Mouse (Mus musculus) frontal cortex, postnatal 36 days (tissue): ENCODE measurements around the gene Tbc1d17.
"Not testable (repeated sequence)": the region's sequence is repeated elsewhere in the genome, so short reads cannot be mapped to it uniquely, and the experiment has no call there.

Experiments used
- DNase-seq, 2 experiments: peaks; one replicate each; pipeline ENCODE4 v3.0.0; 2022; ENCODE audit warnings: low spot score in 2 of 2

The Tbc1d17 gene

DNA sequence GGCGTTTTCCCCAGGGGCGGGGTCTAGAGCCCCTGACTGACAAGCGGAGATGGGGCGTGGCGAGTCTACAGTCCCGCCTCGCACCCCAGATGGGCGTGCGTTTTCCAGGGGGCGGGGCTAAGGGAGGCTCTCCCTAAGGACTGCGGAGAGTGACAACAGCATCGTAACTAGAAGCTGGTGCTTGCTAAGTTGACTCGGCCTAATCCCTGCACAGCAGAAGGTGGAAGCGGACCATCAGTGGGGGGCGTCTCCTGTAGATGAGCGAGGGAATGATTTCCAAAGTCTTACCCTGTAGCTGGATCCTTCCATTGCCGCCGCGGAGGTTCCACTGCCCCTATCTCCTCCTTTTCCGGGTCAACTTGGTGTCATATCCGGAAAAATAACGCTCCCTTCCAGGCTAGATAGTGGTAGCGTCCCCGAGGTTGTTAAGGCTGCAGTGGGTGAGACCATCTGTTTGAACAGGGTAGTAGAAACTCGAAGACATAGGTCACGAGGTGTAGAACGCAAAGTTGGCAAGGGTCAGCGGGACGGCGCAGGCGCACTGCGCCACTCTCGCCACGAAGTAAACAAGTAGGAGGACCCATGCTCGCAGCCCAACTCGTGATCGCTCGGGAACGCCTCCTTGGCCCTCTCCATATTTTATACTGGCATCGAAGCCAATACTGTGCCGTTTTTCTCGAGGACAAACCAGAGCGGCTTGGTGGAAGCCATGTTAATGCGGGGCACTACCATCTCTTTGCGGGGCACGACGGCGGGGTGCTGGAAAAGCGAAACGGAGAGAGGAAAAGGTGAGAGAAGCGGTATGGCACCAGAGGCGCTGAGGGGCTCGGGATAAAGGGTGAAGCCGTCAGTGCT is at the start of gene Tbc1d17, which contains the start of gene Akt1s1:
Gene Tbc1d17 (minus strand): TSS at position 519 of the 855 bp plus-strand sequence.
Gene Akt1s1 (plus strand): TSS at position 431 of the 855 bp plus-strand sequence.
- peak; percentile 100 for DNase-seq

DNA sequence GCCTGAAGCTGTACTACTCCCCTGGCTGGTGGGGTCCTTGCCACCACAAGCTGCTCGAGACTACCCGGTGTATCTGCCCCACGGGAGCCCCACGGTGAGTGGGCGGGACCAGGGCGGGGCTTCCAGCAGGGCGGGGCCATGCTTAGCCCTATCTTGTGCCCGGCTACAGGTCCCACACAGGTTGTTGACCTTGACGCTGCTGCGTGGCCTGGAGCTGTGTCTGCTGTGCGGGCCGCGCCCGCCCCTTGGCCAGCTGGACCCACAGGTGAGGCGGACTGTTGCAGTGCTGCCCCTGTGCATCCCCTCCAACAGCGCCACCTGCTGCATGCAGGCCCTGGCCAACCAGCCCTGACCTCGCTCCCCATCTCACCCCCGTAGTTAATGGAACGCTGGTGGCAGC is 49.7 kb upstream of the Tbc1d17 start:
- DNase-seq = no peak

DNA sequence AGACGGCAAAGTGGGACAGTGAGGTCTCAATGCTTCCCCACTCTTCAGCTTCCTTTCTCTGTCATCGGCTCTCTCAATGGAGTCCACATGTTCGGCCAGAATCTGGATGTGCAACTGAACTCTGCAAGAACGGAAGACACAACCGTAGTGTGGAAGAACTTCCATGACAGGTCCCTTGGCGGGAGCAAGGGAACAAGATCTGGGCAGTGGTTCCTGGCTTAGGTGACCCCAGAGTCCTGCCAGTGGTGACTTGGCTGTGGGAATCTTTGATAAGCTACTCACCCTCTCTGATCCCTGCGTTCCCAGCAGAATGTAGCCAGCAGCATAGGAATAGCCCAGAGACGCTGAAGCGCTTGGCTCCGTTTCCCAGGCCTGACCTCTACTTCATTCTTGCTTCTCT is 47.6 kb upstream of the Tbc1d17 start:
- no peak for DNase-seq

DNA sequence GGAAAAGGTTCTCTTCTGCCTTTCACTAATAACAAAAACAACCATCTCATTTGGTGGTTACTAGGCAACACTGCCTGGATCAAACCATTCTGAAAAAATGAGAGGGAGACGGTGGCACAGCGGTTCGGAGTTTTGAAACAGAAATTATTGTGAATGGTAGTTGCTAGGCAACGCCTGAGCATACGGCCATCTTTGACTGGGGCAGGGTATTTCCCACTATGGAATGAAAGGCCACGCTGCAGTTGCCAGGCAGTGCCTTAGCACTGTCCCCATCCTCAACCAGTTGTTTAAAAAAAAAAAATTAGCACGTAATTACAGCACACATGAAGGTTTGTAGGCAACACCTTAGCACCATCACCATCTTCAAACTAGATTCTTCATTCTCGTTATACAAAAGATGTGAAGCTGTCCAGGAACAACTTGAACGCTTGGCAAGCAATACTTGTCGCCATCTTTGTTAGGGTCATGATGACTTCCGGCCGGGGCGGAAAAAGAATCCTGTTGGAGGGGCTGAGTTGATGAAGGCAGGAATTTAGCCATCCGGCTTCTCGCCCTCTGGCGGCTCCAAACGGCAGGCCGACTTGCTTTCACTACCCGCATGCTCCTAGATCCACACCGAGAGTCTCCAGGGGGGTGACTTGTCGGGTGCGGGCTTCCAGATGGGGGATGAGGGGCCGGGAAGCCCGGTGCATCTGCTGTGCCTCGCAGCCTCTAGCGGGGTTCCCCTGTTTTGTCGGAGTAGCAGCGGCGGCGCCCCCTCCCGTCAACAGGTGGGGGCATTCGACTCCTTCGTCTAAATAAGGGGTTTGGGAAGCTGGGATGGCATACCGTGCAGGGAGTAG is 46.9 kb upstream of the Tbc1d17 start, which contains the start of gene Fuz:
Gene Fuz (plus strand): TSS at position 487 of the 842 bp plus-strand sequence.
- DNase-seq = peak; percentile 89 to 94

DNA sequence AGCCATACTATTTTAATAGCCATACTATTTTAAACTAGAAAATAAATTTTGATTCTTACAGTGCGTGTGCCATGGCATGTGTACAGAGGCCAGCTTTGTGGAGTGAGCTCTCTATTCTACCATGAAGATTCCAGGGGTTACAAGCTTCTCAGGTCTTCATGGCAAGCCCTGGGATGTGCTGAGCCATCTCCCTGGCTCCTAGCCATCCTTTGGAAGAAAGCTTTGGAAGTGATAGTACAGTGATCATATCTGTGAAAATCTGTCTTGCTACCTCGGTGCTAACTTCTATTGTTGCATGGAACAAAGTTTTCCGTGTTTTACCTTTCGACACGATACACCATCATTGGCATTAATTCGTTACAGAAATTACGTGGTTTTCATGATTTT is 46.3 kb upstream of the Tbc1d17 start:
- DNase-seq = no peak

DNA sequence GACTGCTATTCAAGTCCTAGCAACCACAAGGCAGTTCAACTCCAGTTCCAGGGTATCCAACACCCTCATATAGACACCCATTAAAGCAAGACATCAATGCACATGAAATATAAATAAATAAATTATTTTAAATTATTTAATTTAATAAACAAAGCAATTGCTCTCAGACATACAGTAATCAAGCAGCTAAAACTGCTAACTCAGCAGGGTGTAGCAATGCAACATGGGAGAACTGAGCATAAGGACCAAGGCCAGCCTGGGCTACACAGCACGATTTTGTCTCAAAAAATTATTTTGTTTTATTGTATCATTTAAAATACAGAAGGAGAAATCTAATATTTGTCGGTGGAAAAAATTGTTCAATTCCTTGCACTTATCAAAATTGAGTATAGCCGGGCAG is 45.3 kb upstream of the Tbc1d17 start:
- no peak for DNase-seq

DNA sequence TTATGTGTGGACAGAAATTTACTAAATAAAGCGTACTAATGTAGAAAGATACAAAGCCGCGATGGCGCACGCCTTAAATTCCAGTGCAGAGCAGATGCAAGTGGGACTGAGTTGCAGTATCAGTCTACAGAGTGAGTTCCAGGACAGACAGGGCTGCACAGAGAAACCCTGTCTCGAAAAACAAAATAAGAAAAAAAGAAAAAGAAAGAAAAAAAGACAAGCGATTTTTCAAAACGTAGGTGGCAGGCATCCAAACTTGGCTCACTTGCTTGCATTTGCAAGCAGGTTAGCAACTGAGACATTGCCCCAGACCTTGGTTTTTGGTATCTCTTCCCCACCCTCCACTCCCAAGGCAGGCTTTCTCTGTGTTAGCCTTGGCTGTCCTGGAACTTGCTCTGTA is 44.3 kb upstream of the Tbc1d17 start:
- no peak for DNase-seq

DNA sequence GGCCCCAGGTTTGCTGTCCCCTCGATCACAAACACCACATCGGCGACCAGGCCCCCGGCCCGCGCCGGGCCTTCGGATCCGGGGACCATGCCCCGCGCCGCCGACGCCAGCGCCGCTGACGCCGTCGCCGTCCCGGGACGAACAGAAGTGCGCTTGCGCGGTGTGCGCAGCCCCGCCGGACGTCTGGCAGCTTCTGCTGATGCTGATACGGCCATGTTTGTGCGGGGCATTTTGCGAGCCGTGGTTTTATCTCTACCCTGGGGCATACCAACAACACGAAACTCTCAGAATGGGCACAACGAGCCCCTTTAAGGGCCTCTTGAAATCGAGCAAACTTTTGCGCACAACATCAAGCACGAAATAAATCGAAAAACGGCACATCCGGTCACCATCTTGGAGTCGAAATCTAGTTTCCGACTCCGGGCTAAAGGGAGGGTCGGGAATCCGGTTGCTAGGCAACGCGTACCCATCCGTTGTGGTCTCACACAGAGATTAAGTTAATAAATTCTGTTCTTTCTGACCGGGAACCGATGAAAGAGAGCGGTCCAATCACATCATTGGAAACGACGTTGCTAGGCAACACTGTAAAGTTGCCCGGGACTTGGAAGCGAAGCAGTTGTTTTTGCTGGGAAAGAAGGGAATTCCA is 43.5 kb upstream of the Tbc1d17 start, which contains the start of gene Med25:
Gene Med25 (minus strand): TSS at position 437 of the 646 bp plus-strand sequence.
- peak; percentile 93 to 98 for DNase-seq

DNA sequence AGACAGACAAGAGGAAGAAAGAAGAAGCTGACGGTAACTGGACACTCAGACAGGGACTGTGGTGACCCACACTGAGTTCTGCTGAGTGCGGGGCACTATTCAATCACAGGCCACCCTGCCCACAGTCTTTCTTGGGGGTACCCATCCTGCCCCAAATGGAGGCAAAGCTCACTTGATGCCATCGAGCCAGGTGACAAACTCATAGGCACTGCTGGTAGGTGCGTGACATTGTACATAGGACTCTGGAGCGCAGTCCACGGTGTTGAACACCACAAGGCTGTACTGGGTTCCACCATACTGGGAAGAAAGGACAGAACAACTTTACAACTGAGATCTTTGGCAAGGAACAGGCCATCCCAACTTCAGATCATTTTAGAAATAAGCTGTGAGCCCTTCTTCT is 42.7 kb upstream of the Tbc1d17 start:
- DNase-seq = no peak

DNA sequence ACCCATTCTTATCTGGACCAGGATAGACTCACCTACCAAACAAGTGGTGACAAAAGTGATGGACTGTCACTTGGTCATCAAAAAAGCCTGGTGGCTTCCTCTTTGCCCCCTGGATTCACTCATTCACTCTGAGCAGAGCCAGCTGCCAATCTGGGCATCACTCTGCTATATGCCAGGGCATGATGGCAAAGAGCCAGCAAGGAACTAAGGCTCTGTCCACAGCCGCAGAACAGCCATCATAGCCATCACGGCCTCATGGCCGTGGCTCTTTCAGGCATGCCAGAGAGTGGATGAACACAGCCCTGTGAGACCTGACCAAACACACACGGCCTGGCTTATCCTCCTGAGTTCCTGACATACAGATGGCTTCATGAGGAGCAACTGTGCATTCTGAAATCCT is 41.9 kb upstream of the Tbc1d17 start:
- DNase-seq = no peak

DNA sequence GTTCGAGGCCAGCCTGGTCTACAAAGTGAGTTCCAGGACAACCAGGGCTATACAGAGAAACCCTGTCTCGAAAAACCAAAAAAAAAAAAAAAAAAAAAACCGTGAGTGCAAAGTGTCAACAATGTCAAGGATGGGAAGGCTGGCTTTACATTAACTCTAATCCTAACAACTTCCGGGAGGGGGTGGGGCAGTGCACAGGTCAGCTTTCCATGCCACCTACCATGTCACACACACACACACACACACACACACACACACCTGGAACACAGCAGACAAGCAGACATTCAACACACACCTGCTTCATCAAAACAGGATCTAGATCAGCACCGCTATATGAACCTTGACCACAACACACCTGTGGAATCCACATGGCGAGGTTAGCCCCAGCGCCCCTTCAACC is 41.3 kb upstream of the Tbc1d17 start:
- DNase-seq = no peak

DNA sequence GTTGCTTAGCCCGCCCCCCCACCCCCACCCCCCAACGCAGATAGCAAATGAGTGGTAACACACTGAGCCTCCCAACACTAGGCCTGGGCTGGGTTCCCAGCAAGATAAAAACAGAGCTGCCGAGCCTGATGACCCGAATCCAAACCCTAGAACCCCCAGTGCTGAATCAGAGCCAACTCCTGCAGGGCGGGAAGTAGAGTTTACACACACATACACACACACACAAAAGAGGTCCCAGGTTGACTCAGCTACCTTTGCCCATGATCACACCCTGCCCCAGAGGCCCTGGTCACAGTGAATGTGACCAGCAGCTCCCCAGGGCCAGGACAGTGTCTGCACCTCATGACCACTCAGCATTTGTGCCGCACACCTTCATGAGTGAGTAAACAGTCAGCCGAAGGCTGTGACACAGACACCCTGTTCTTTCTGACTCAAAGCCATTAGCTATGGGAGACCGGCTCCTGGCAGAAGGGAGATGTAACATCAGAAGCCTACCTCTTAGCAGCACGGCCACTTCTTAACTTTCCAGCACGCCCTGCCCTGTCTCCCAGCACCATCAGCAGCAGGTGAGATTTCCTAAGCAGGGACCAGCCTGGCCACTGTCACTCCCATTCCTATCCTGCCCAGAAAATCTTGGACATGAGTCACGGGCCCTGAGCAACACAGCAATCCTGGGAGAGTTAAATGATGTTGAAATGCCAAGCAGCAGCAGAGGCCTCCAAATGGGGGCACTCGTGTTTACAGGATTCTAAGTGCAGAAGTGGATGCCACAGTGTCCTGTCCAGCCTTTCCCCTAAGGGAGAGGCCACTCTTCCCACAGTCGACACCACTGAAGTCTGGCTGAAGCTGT is 39.6 kb upstream of the Tbc1d17 start:
- DNase-seq = no peak

DNA sequence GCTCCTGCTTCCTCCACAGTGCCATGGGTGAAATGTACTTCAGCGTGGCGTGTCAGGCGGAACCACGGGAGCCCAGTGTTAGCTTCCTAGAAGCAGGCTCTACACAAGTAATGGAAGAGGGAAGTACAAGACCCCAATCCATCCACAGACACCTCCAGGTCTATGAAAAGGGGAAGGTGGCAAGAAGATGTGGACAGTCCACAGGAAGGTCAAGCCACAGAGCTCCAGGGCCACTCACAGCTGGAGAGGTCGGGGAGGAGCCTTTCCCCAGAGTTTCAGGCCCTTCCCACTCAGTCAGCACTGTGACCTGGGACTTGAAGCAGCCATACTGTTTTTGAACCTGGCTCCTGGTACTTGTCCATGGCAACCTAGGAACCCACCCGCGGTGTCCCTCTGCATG is 38.1 kb upstream of the Tbc1d17 start:
- no peak for DNase-seq

DNA sequence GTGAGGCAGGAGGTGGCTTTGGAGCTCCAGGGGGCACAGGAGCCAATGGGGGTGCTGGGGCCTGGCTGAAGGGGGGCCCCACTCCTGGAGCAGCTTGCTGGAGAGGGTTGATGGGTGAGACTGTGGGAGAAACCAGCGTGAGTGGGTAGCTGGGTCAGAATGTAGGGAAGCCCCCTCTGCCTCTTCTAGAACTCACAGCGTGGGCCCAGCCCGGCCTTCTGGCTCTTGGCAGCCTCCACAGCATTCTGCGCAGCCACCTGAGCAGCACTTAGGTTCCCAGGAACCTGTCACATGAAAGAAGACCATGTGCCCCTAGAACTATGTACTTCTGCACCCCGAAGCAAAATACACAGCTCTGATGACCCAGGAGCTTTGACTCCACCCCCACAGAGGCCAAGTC is 35.8 kb upstream of the Tbc1d17 start:
- no peak for DNase-seq

DNA sequence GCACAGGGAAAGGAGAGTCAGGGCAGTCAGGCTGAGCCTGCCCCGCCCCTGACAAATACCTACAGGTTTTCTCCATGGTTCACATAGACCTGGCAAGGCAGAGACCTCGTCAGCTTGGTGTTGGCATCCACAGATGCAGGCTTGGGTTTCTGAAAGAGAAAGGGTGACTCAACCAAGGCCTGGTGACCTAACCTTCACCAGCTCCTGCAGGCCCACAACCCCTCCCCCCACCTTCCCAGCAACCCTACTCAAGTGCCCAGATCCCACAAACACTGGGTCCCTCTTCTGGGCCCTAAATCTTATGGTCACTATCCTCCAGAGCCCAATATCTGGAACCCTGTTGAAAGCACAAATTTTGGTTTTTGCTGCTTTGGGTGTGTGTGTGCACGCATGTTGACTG is 34.2 kb upstream of the Tbc1d17 start:
- DNase-seq = no peak

DNA sequence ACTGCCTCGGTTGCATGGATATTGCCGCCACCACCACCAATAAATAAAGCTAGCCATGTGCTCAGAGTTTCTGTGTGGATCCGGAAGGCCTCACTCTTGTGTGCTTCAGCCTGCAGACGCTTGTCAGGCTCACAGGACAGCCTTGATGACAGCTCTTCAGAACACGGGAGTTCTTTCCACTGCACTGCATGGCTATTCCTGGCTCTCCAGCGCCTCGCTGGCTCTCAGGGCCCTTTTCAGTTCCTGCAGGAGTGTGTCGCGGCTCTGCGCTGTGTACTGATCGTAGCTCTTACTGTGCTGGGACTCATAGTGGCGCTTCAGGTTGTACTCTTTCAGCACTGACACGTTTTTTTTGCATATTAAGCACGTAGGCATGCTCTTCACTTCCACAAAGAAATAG is 29.0 kb upstream of the Tbc1d17 start:
- no peak for DNase-seq

DNA sequence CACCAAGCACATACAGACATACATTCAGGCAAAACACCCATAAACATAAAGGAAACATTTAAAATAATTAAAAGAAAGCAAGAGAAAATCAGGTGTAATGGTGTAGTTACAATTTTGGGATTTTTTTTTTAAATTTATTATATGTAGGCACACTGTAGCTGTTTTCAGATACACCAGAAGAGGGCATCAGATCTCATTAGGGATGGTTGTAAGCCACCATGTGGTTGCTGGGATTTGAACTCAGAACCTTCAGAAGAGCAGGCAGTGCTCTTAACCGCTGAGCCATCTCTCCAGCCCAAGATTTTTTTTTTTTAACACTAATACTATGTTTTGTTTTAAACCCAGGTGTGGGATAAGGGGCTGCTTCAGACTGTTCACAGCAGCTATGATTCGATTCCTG is 22.9 kb upstream of the Tbc1d17 start:
- not testable (repeated sequence) for DNase-seq

DNA sequence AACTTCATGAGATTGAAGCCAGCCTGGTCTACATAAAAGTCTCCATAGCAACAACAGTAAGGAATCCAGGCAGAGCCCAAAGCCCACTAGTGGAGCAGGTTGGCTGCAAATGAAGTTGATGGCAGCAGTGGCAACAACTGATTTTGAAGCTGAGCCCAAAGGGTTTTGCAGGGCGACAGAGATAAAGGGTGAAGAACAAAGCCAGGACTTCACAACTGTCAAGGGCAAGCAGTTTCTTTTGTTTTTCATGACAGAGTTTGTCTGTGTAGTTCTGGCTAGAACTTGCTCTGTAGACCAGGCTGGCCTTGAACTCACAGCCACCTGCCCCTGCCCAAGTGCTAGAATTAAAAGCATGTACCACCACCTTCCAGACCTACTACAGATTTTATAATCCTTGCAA is 22.3 kb upstream of the Tbc1d17 start:
- DNase-seq = no peak

DNA sequence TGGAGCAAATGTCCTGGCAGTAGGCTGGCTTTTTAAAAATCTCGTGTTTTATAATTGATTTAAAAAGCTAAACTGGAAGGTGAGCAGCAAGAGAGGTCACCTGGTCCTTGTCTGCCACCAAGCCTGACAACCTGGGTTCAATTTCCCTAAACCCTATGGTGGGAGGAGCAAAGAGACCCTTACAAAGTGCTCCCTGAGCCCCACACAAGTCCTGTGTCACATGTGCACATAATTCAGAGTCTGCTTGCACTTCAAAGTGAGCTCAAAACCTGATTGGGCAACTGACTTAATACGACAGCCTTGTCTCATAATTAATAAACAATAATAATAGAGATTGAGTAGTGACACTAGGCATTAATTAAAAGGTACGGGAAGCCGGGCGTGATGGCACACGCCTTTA is 21.7 kb upstream of the Tbc1d17 start:
- DNase-seq = no peak

DNA sequence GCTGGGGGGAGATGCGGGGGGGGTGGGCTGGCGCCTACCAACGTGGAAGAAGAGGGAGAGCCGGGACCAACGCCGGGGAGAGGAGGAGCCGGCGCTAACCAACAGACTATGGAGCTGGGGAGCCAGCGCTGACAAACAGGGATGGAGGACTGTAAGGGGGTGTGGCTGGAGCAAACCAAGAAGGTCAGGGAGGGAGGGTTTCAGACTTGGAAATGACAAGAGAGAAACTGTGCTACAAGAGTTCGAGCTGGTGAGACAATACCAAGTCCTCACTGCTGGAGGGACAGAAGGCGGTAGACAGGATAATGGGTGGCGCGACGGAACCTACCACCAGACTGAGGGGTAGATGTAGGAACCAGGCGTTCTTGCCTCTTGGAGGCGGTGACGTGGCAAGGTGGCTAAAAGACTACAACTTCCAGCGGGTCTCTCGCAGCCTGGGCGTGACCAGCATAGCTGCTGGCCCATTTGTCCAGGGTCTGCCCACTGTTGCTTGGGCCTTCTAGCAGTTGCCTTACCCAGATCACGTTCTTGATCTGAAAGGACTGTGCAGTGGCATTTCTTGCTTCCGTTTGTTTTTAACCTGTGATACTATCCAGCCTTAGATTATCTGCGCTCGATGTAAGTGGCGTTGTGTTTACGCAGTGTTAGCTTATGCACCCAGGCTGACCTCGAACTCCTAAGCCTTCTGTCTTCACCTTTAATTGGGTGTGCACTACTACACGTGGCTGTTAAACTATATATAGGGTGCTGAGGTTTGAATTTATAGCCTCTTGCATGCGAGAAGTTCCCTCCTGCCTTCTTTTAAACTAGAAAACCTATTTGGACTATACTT is 21.0 kb upstream of the Tbc1d17 start, which contains the start of gene Ptov1:
Gene Ptov1 (minus strand): TSS at position 92 of the 832 bp plus-strand sequence.
- DNase-seq = peak; percentile 94 to 98
